Mouse (Mus musculus) heart, embryonic 14.5 days (tissue): ENCODE results near the gene 1700007K13Rik. TPM values are rescaled to one million over a fixed set of nuclear protein-coding genes. Genes with fewer than 3 reads are reported as not detected.

ENCODE experiments used
- ATAC-seq: fragments of 200-750 bp; cut with Nextera tagmentation; 2 replicates; pipeline ENCODE4 v1.8.0; 2017; ENCODE audit warnings: low read depth, moderate TSS enrichment; ENCODE audit not compliant: insufficient number of reproducible peaks, insufficient read depth, low FRiP score
- H3K27ac ChIP-seq, 2 experiments: fragments of 200-500 bp in 1 of 2; fragments of 300-500 bp in 1 of 2; sonication (generic) in 1 of 2; replicated peaks in 1 of 2; 2 replicates each; pipeline ENCODE4 v1.5.1; 2012 to 2014; ENCODE audit warnings: low read depth in 2 of 2, low read length in 2 of 2, control low read depth in 1 of 2, mild to moderate bottlenecking in 1 of 2, mixed read lengths in 1 of 2; ENCODE audit not compliant: control insufficient read depth in 1 of 2, insufficient read depth in 1 of 2
- H3K27me3 ChIP-seq: fragments of 300-500 bp; sonication (generic); 2 replicates; pipeline ENCODE4 v1.6.1; 2014; ENCODE audit warnings: mild to moderate bottlenecking, low read length, control low read depth; ENCODE audit not compliant: control insufficient read depth, insufficient read depth
- H3K36me3 ChIP-seq: fragments of 300-500 bp; sonication (generic); 2 replicates; pipeline ENCODE4 v1.6.1; 2014; ENCODE audit warnings: mild to moderate bottlenecking, control low read depth, low read length, mixed read lengths; ENCODE audit not compliant: control insufficient read depth, insufficient read depth
- H3K4me1 ChIP-seq, 2 experiments: fragments of 200-500 bp in 1 of 2; fragments of 300-500 bp in 1 of 2; sonication (generic) in 1 of 2; 2 replicates each; pipeline ENCODE4 v1.6.1; 2012 to 2014; ENCODE audit warnings: low read length in 2 of 2, control low read depth in 1 of 2, mixed read lengths in 1 of 2; ENCODE audit not compliant: control insufficient read depth in 2 of 2, insufficient read depth in 2 of 2
- H3K4me2 ChIP-seq: fragments of 300-500 bp; sonication (generic); 2 replicates; pipeline ENCODE4 v1.6.1; 2014; ENCODE audit warnings: mild to moderate bottlenecking, low read length
- H3K4me3 ChIP-seq, 2 experiments: fragments of 200-500 bp in 1 of 2; fragments of 300-500 bp in 1 of 2; sonication (generic) in 1 of 2; 2 replicates each; pipeline ENCODE4 v1.5.1; 2012 to 2014; ENCODE audit warnings: low read length in 2 of 2, mild to moderate bottlenecking in 2 of 2, control low read depth in 1 of 2, low read depth in 1 of 2, moderate library complexity in 1 of 2; ENCODE audit not compliant: control insufficient read depth in 1 of 2, insufficient read depth in 1 of 2
- H3K9ac ChIP-seq: fragments of 300-500 bp; sonication (generic); 2 replicates; pipeline ENCODE4 v1.6.1; 2014; ENCODE audit warnings: mild to moderate bottlenecking, low read length
- H3K9me3 ChIP-seq: fragments of 300-500 bp; sonication (generic); 2 replicates; pipeline ENCODE4 v1.6.1; 2016; ENCODE audit warnings: low read length, control low read depth; ENCODE audit not compliant: control insufficient read depth
- WGBS: fragments of 180-500 bp; shearing (Covaris S2); extraction: QIAGEN DNeasy Blood & Tissue Kit; methylation state at CpG from one replicate; pipeline ENCODE4 v1.1.7; 2014; 5-methylcytosine and 5-hydroxymethylcytosine counted together
- polyA plus RNA-seq: library from polyadenylated mRNA; unstranded; fragments of >200 nt; fragmentation: Nextera tagmentation; extraction: Ambion mirVana; gene quantifications from 2 replicates; pipeline ENCODE4 v1.2.1, GENCODE M21; 2014

1700007K13Rik gene
- polyA plus RNA-seq, 1 experiment from 2014 or later = not detected

GRCm38 (mm10) chr2:28468486-28469225 is 2.5 kb upstream of the 1700007K13Rik start:
- H3K9me3 ChIP-seq = peaks cover 6% of the 10 kb centered on the region; the same call in 1 of the 2 replicates
- peak overlapping the region; percentile 89 for H3K9ac ChIP-seq
- H3K4me1 ChIP-seq = peaks cover 8 to 13% of the 10 kb centered on the region in 2 experiments
- peak overlapping the region; percentile 82 for H3K4me2 ChIP-seq
- peaks cover 28% of the 10 kb centered on the region for H3K36me3 ChIP-seq
- H3K4me3 ChIP-seq = peak overlapping the region; percentile 71 to 83
- peaks cover 17% of the 10 kb centered on the region for H3K27me3 ChIP-seq
- no peak for ATAC-seq
- no peak overlapping the region for H3K27ac ChIP-seq
- 48% methylated on average over 18 of the region's 18 CpGs for WGBS

DNA sequence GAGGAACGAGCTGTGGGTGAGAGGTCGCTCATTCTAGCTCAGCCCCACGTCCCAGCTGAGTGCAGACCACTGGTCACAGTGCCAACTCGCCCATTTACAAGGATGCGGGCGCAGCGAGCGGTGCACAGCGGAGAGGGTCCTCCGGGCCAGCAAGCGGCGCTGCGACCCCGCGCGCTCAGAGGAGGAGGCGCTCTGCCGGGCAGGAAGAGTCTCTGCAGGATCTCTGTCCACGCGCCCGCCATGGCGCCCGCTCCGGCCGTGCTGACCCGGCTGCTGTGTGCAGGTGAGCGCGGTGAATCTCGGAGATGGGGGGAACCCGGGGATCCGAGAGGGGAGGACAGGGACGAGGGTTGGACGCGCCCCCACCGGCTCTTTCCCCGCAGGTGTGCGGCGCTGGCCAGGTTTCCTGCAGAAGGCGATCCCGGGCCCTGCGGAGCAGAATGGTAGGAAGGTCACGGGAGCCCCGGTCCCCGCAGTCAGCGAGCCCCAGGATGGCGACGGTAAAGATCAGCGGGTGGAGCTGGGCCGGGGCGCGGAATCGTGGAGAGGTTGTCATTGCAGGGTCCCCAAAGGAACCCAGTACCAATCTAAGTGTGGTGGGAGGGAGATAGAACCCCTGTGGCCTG is 1.8 kb upstream of the 1700007K13Rik start, which contains the start of gene Mrps2:
TSS of gene Mrps2 (plus strand) at position 207 of the 626 bp plus-strand sequence.
- peak within 1 kb of the TSS; percentile 82 for H3K4me2 ChIP-seq
- peaks cover 4% of the 10 kb centered on the region; the same call in 1 of the 2 replicates for H3K9me3 ChIP-seq
- WGBS = under 1% methylated on average over 50 of the region's 52 CpGs
- H3K4me1 ChIP-seq = peaks cover 8 to 13% of the 10 kb centered on the region in 2 experiments
- H3K36me3 ChIP-seq = peaks cover 28% of the 10 kb centered on the region
- peak within 1 kb of the TSS; percentile 71 to 83 for H3K4me3 ChIP-seq
- peak within 1 kb of the TSS; percentile 89 for H3K9ac ChIP-seq
- ATAC-seq = peak; percentile 89
- peaks cover 17% of the 10 kb centered on the region for H3K27me3 ChIP-seq
- peak within 1 kb of the TSS in 1 of 2 experiments; percentile 57; a peak in 2 of 4 replicates for H3K27ac ChIP-seq

DNA sequence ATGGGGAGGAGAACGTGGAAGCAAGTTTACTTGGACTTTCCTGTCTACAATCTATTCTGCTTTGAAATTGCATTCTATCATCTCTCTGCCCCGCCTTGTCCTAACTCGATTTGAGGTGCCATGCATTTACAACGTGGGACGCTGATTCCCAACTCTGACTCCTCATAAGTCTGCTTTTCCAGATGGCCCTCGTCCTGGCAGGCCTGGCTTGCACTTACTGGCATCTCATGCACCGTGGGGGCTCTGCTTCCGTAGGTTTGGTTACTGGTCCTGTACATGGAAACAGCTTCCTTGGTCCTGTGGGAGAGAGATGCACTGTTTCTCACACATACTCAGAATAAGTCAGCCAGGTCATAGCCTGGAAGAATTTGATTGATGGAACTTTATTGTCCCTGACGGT is 1.2 kb downstream of the 1700007K13Rik start:
- Histone ChIP-seq H3K9ac (no peak overlapping the region), H3K27ac (no peak overlapping the region), H3K36me3 (peaks cover 10% of the 10 kb centered on the region), H3K4me2 (no peak overlapping the region), H3K9me3 (no peaks in the 10 kb centered on the region), H3K4me1 (peaks cover 8 to 13% of the 10 kb centered on the region in 2 experiments), H3K4me3 (no peak overlapping the region), H3K27me3 (peaks cover 17% of the 10 kb centered on the region)
- 78% methylated on average over 9 of the region's 9 CpGs for WGBS
- ATAC-seq = no peak

GRCm38 (mm10) chr2:28463919-28464318 is 2.2 kb downstream of the 1700007K13Rik start:
- no peak overlapping the region for H3K9ac ChIP-seq
- H3K36me3 ChIP-seq = no peaks in the 10 kb centered on the region; the same call in 1 of the 2 replicates
- peaks cover 8 to 11% of the 10 kb centered on the region in 2 experiments for H3K4me1 ChIP-seq
- no peak overlapping the region for H3K27ac ChIP-seq
- H3K4me3 ChIP-seq = no peak overlapping the region
- H3K4me2 ChIP-seq = no peak overlapping the region
- H3K27me3 ChIP-seq = peaks cover 17% of the 10 kb centered on the region
- ATAC-seq = no peak
- no peaks in the 10 kb centered on the region for H3K9me3 ChIP-seq
- WGBS = 43% methylated on average over 3 of the region's 3 CpGs

GRCm38 (mm10) chr2:28456616-28457015 is 9.5 kb downstream of the 1700007K13Rik start:
- Histone ChIP-seq H3K4me1 (no peaks in the 10 kb centered on the region), H3K4me2 (no peak overlapping the region), H3K9me3 (no peaks in the 10 kb centered on the region), H3K36me3 (peaks cover 19% of the 10 kb centered on the region; the same call in 1 of the 2 replicates), H3K27ac (no peak overlapping the region), H3K27me3 (no peaks in the 10 kb centered on the region), H3K4me3 (no peak overlapping the region), H3K9ac (no peak overlapping the region)
- WGBS = 62% methylated on average over 1 of the region's 1 CpGs
- ATAC-seq = no peak

- WGBS = 80% methylated on average over 6 of the region's 6 CpGs
- ATAC-seq = no peak
- Histone ChIP-seq H3K9ac (no peak overlapping the region), H3K4me1 (no peaks in the 10 kb centered on the region), H3K4me2 (no peak overlapping the region), H3K9me3 (no peaks in the 10 kb centered on the region), H3K4me3 (no peak overlapping the region), H3K27ac (no peak overlapping the region), H3K36me3 (peaks cover 32% of the 10 kb centered on the region), H3K27me3 (no peaks in the 10 kb centered on the region)
Observed at GRCm38 (mm10) chr2:28453539-28453938, 12.6 kb downstream of the 1700007K13Rik start.

DNA sequence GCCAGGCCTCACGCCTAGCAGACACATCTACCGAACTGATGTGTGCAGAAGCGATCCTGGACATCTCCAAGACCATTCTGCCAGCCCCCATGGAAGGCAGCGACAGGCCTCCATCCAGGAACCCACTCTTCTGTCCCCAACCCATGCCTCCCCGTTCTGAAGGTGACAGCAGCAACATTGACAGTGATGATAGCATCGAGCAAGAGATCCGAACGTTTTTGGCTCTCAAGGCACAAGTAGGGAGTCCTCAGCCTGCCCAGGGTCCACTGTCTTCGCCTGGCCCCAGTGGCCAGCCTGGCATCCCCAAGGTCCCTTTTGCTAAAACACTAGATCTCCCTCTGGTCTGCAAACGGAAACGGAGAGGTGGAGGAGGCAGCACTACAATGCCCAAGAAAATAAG is 14.5 kb downstream of the 1700007K13Rik start:
- no peaks in the 10 kb centered on the region for H3K9me3 ChIP-seq
- no peak overlapping the region for H3K9ac ChIP-seq
- ATAC-seq = no peak
- H3K4me2 ChIP-seq = no peak overlapping the region
- no peak overlapping the region for H3K4me3 ChIP-seq
- H3K27ac ChIP-seq = no peak overlapping the region
- 81% methylated on average over 11 of the region's 11 CpGs for WGBS
- H3K27me3 ChIP-seq = no peaks in the 10 kb centered on the region
- H3K36me3 ChIP-seq = peaks cover 32% of the 10 kb centered on the region
- H3K4me1 ChIP-seq = peaks cover 0 to 2% of the 10 kb centered on the region in 2 experiments; a peak in 1 of 4 replicates
